Mouse (Mus musculus): ENCODE measurements around the gene Ly86.

GRCm38 (mm10) chr13:37337871-37338270 lies 7.1 kb upstream of the Ly86 start:
- no peak for TF ChIP-seq POLR2A (IDR thresholded peaks at IDR 0.05; ENCODE audit: control insufficient read depth, low read depth, low read length)
- no peak for TF ChIP-seq CTCF (IDR thresholded peaks at IDR 0.05; ENCODE audit: control insufficient read depth, insufficient read depth, insufficient replicate concordance, low read depth, low read length)
